Mouse (Mus musculus) limb, embryonic 14.5 days (tissue): ENCODE measurements at regions not wholly inside any gene's neighbourhood (a gene's known extent, or its start where the extent isn't known, plus 50 kb on each side); places are given as distances from the start of the nearest gene placed in this dataset.

Experiments
- ATAC-seq: fragments of 200-750 bp; cut with Nextera tagmentation; 2 replicates; pipeline ENCODE4 v1.8.0; 2017; ENCODE audit warnings: low read depth, moderate number of reproducible peaks, moderate TSS enrichment; ENCODE audit not compliant: low FRiP score
- DNase-seq: peaks from one replicate; pipeline ENCODE4 v3.0.0-alpha.2; 2015; ENCODE audit warnings: low spot score
- H3K27ac ChIP-seq: fragments of 300-500 bp; sonication (generic); replicated peaks from 2 replicates; pipeline ENCODE4 v1.5.1; 2014; ENCODE audit warnings: low read depth, mild to moderate bottlenecking, low read length, moderate library complexity, mixed read lengths
- H3K27me3 ChIP-seq: fragments of 300-500 bp; sonication (generic); 2 replicates; pipeline ENCODE4 v1.6.1; 2014; ENCODE audit warnings: low read length, mixed read lengths; ENCODE audit not compliant: control insufficient read depth, insufficient read depth
- H3K36me3 ChIP-seq: fragments of 300-500 bp; sonication (generic); 2 replicates; pipeline ENCODE4 v1.6.1; 2014; ENCODE audit warnings: mild to moderate bottlenecking, low read length, moderate library complexity, mixed read lengths; ENCODE audit not compliant: control insufficient read depth, insufficient read depth
- H3K4me1 ChIP-seq: fragments of 300-500 bp; sonication (generic); 2 replicates; pipeline ENCODE4 v1.6.1; 2014; ENCODE audit warnings: antibody characterized with exemption, low read length, mixed read lengths; ENCODE audit not compliant: control insufficient read depth, insufficient read depth
- H3K4me2 ChIP-seq: fragments of 300-500 bp; sonication (generic); replicated peaks from 2 replicates; pipeline ENCODE4 v1.6.1; 2014; ENCODE audit warnings: low read depth, mild to moderate bottlenecking, low read length, moderate library complexity; ENCODE audit not compliant: severe bottlenecking
- H3K4me3 ChIP-seq: fragments of 300-500 bp; sonication (generic); replicated peaks from 2 replicates; pipeline ENCODE4 v1.5.1; 2014; ENCODE audit warnings: low read length
- H3K9ac ChIP-seq: fragments of 300-500 bp; sonication (generic); 2 replicates; pipeline ENCODE4 v1.6.1; 2014; ENCODE audit warnings: mild to moderate bottlenecking, low read depth, low read length, moderate library complexity; ENCODE audit not compliant: severe bottlenecking
- H3K9me3 ChIP-seq: fragments of 300-500 bp; sonication (generic); 2 replicates; pipeline ENCODE4 v1.6.1; 2016; ENCODE audit warnings: low read length; ENCODE audit not compliant: control insufficient read depth
- POLR2A ChIP-seq: fragments of 200-500 bp; IDR thresholded peaks from 2 replicates; pipeline ENCODE4 v1.8.0; 2012; ENCODE audit warnings: inconsistent platforms, mild to moderate bottlenecking, moderate library complexity, borderline replicate concordance; ENCODE audit not compliant: insufficient read depth, insufficient read length; ENCODE audit errors: extremely low read depth
- WGBS: fragments of 180-500 bp; shearing (Covaris S2); extraction: QIAGEN DNeasy Blood & Tissue Kit; methylation state at CpG from one replicate; pipeline ENCODE4 v1.1.7; 2014; 5-methylcytosine and 5-hydroxymethylcytosine counted together

- Histone ChIP-seq H3K9ac (no peak overlapping the region), H3K4me2 (no peak overlapping the region), H3K27ac (no peak overlapping the region), H3K27me3 (no peaks in the 10 kb centered on the region), H3K9me3 (peaks cover 8% of the 10 kb centered on the region; the same call in 1 of the 2 replicates), H3K36me3 (no peaks in the 10 kb centered on the region), H3K4me1 (peaks cover 12% of the 10 kb centered on the region; the same call in 1 of the 2 replicates), H3K4me3 (no peak overlapping the region)
- 92% methylated on average over 1 of the region's 1 CpGs for WGBS
- ATAC-seq (no peak), DNase-seq (no peak)
- TF ChIP-seq POLR2A: no peak
These were observed 443.4 kb upstream of the Jarid2 start for GRCm38 (mm10) chr13:44285881-44286280.

- H3K4me2 ChIP-seq: no peak overlapping the region
- no peaks in the 10 kb centered on the region for H3K27me3 ChIP-seq
- no peaks in the 10 kb centered on the region for H3K36me3 ChIP-seq
- H3K4me3 ChIP-seq: no peak overlapping the region
- H3K4me1 ChIP-seq: peaks cover 11% of the 10 kb centered on the region
- peaks cover 8% of the 10 kb centered on the region; the same call in 1 of the 2 replicates for H3K9me3 ChIP-seq
- no peak for TF ChIP-seq POLR2A
- H3K9ac ChIP-seq: no peak overlapping the region
- WGBS: 96% methylated on average over 2 of the region's 2 CpGs
- ATAC-seq (no peak), DNase-seq (no peak)
- no peak overlapping the region for H3K27ac ChIP-seq
These were observed 439.1 kb upstream of the Jarid2 start for GRCm38 (mm10) chr13:44290199-44290598.

GRCm38 (mm10) chr13:44292476-44293056, 436.7 kb upstream of the Jarid2 start:
- WGBS: 64% methylated on average over 6 of the region's 6 CpGs
- no peak for TF ChIP-seq POLR2A
- H3K9ac ChIP-seq: no peak overlapping the region
- H3K27me3 ChIP-seq: no peaks in the 10 kb centered on the region
- H3K9me3 ChIP-seq: peaks cover 8% of the 10 kb centered on the region; the same call in 1 of the 2 replicates
- H3K27ac ChIP-seq: no peak overlapping the region
- H3K4me1 ChIP-seq: peaks cover 12% of the 10 kb centered on the region
- no peak for ATAC-seq
- no peak overlapping the region for H3K4me3 ChIP-seq
- DNase-seq: no peak
- H3K36me3 ChIP-seq: no peaks in the 10 kb centered on the region
- no peak overlapping the region for H3K4me2 ChIP-seq

- Histone ChIP-seq H3K4me1 (peaks cover 12% of the 10 kb centered on the region), H3K4me2 (no peak overlapping the region), H3K36me3 (no peaks in the 10 kb centered on the region), H3K9ac (no peak overlapping the region), H3K27ac (no peak overlapping the region), H3K27me3 (no peaks in the 10 kb centered on the region), H3K4me3 (no peak overlapping the region), H3K9me3 (peaks cover 8% of the 10 kb centered on the region; the same call in 1 of the 2 replicates)
- peak; percentile 78 for ATAC-seq
- TF ChIP-seq POLR2A: no peak
- 54% methylated on average over 15 of the region's 15 CpGs for WGBS
- peak; percentile 80 for DNase-seq
These were observed 435.4 kb upstream of the Jarid2 start for GRCm38 (mm10) chr13:44293736-44294416.

GRCm38 (mm10) chr13:44295621-44296020, 433.7 kb upstream of the Jarid2 start:
- no peak overlapping the region for H3K4me2 ChIP-seq
- H3K4me1 ChIP-seq: peaks cover 12% of the 10 kb centered on the region
- 0 out of 2 replicates have a peak, but pooled peaks cover 2% of the 10 kb centered on the region for H3K9me3 ChIP-seq
- H3K36me3 ChIP-seq: no peaks in the 10 kb centered on the region
- H3K27me3 ChIP-seq: no peaks in the 10 kb centered on the region
- DNase-seq: peak; percentile 31
- H3K4me3 ChIP-seq: no peak overlapping the region
- 60% methylated on average over 10 of the region's 10 CpGs for WGBS
- ATAC-seq: no peak
- no peak overlapping the region for H3K27ac ChIP-seq
- no peak for TF ChIP-seq POLR2A
- no peak overlapping the region for H3K9ac ChIP-seq
